Mouse (Mus musculus): ENCODE data around the gene Tcl1b3.

The Tcl1b3 gene

GRCm38 (mm10) chr12:105235091-105235490 is 44.2 kb downstream of the Tcl1b3 start:
- DNase-seq: no peak

- DNase-seq: no peak
Measured at GRCm38 (mm10) chr12:105239060-105239459, 48.2 kb downstream of the Tcl1b3 start.

All from kidney, adult 8-10 months (tissue).